Mouse (Mus musculus): Measurements from ENCODE around the gene Mafb.

The Mafb gene

GRCm38 (mm10) chr2:160364128-160364650, 2.7 kb downstream of the Mafb start:
- no peak for ATAC-seq (ENCODE audit: low TSS enrichment)

- no peak for ATAC-seq (ENCODE audit: low TSS enrichment)
Measured at GRCm38 (mm10) chr2:160363201-160363600, 3.7 kb downstream of the Mafb start.

GRCm38 (mm10) chr2:160361442-160362121, 5.3 kb downstream of the Mafb start:
- no peak; the same call in 1 of the 2 replicates for ATAC-seq (ENCODE audit: low TSS enrichment)

GRCm38 (mm10) chr2:160360234-160360874, 6.5 kb downstream of the Mafb start:
- ATAC-seq (ENCODE audit: low TSS enrichment): no peak

GRCm38 (mm10) chr2:160358896-160359295, 8.0 kb downstream of the Mafb start:
- ATAC-seq (ENCODE audit: low TSS enrichment): no peak

- no peak for ATAC-seq (ENCODE audit: low TSS enrichment)
Measured at GRCm38 (mm10) chr2:160357442-160357841, 9.4 kb downstream of the Mafb start.

- no peak for ATAC-seq (ENCODE audit: low TSS enrichment)
Measured at GRCm38 (mm10) chr2:160356132-160356531, 10.7 kb downstream of the Mafb start.

GRCm38 (mm10) chr2:160354319-160354718, 12.5 kb downstream of the Mafb start:
- no peak for ATAC-seq (ENCODE audit: low TSS enrichment)

- ATAC-seq (ENCODE audit: low TSS enrichment): no peak
Measured at GRCm38 (mm10) chr2:160353581-160353980, 13.3 kb downstream of the Mafb start.

GRCm38 (mm10) chr2:160351038-160351574, 15.8 kb downstream of the Mafb start:
- no peak for ATAC-seq (ENCODE audit: low TSS enrichment)

- ATAC-seq (ENCODE audit: low TSS enrichment): no peak
Measured at GRCm38 (mm10) chr2:160349578-160349977, 17.3 kb downstream of the Mafb start.

- ATAC-seq (ENCODE audit: low TSS enrichment): no peak
Measured at GRCm38 (mm10) chr2:160348796-160349195, 18.1 kb downstream of the Mafb start.

GRCm38 (mm10) chr2:160348072-160348604, 18.7 kb downstream of the Mafb start:
- no peak for ATAC-seq (ENCODE audit: low TSS enrichment)

- ATAC-seq (ENCODE audit: low TSS enrichment): no peak
Measured at GRCm38 (mm10) chr2:160345644-160346043, 21.2 kb downstream of the Mafb start.

- no peak for ATAC-seq (ENCODE audit: low TSS enrichment)
Measured at GRCm38 (mm10) chr2:160340121-160340520, 26.7 kb downstream of the Mafb start.

GRCm38 (mm10) chr2:160339595-160339994, 27.3 kb downstream of the Mafb start:
- no peak for ATAC-seq (ENCODE audit: low TSS enrichment)

GRCm38 (mm10) chr2:160336053-160336452, 30.8 kb downstream of the Mafb start:
- ATAC-seq (ENCODE audit: low TSS enrichment): no peak

- ATAC-seq (ENCODE audit: low TSS enrichment): no peak
Measured at GRCm38 (mm10) chr2:160335043-160335442, 31.8 kb downstream of the Mafb start.

GRCm38 (mm10) chr2:160334111-160334661, 32.7 kb downstream of the Mafb start, which contains the start of gene Gm826:
Gm826 (minus strand) TSS chr2:160334162.
- no peak for ATAC-seq (ENCODE audit: low TSS enrichment)

GRCm38 (mm10) chr2:160332516-160333325, 34.1 kb downstream of the Mafb start:
- no peak for ATAC-seq (ENCODE audit: low TSS enrichment)

GRCm38 (mm10) chr2:160328886-160329285, 38.0 kb downstream of the Mafb start:
- ATAC-seq (ENCODE audit: low TSS enrichment): no peak
